Mouse (Mus musculus) heart, postnatal 0 days (tissue): ENCODE results near the gene Tmem52b. TPM values are rescaled to one million over a fixed set of nuclear protein-coding genes. Genes with fewer than 3 reads are reported as not detected.
"Not testable (repeated sequence)": the region's sequence is repeated elsewhere in the genome, so short reads cannot be mapped to it uniquely, and the experiment has no call there.

Source experiments
- ATAC-seq: fragments of 200-750 bp; cut with Nextera tagmentation; 2 replicates; pipeline ENCODE4 v1.8.0; 2017; ENCODE audit warnings: low read depth, moderate number of reproducible peaks, moderate library complexity; ENCODE audit not compliant: insufficient read depth
- DNase-seq: peaks from one replicate; pipeline ENCODE4 v3.0.0-alpha.2; 2016; ENCODE audit warnings: low spot score
- H3K27ac ChIP-seq: fragments of 300-500 bp; sonication (generic); 2 replicates; pipeline ENCODE4 v1.5.1; 2014; ENCODE audit warnings: low read depth, mild to moderate bottlenecking
- H3K27me3 ChIP-seq: fragments of 300-500 bp; sonication (generic); 2 replicates; pipeline ENCODE4 v1.6.1; 2014; ENCODE audit warnings: low read length, mixed read lengths; ENCODE audit not compliant: control insufficient read depth, insufficient read depth
- H3K36me3 ChIP-seq: fragments of 300-500 bp; sonication (generic); replicated peaks from 2 replicates; pipeline ENCODE4 v1.6.1; 2014; ENCODE audit warnings: low read length, mixed read lengths; ENCODE audit not compliant: control insufficient read depth, insufficient read depth
- H3K4me1 ChIP-seq: fragments of 300-500 bp; sonication (generic); 2 replicates; pipeline ENCODE4 v1.6.1; 2014; ENCODE audit warnings: antibody characterized with exemption; ENCODE audit not compliant: control insufficient read depth, insufficient read depth
- H3K4me2 ChIP-seq: fragments of 300-500 bp; sonication (generic); 2 replicates; pipeline ENCODE4 v1.6.1; 2014; ENCODE audit warnings: low read depth, mild to moderate bottlenecking, low read length, moderate library complexity
- H3K4me3 ChIP-seq: fragments of 300-500 bp; sonication (generic); 2 replicates; pipeline ENCODE4 v1.5.1; 2014; ENCODE audit warnings: low read depth, low read length
- H3K9ac ChIP-seq: fragments of 300-500 bp; sonication (generic); replicated peaks from 2 replicates; pipeline ENCODE4 v1.6.1; 2014; ENCODE audit warnings: low read depth, low read length, mixed read lengths
- H3K9me3 ChIP-seq: fragments of 300-500 bp; sonication (generic); replicated peaks from 2 replicates; pipeline ENCODE4 v1.6.1; 2016; ENCODE audit warnings: low read length; ENCODE audit not compliant: control insufficient read depth
- CTCF ChIP-seq: IDR thresholded peaks from 2 replicates; pipeline ENCODE4 v1.5.1; 2016; ENCODE audit warnings: antibody characterized with exemption, control low read depth, low read depth
- EP300 ChIP-seq: IDR thresholded peaks from 2 replicates; pipeline ENCODE4 v1.6.1; 2016; ENCODE audit warnings: antibody characterized with exemption, low read depth
- WGBS: fragments of 180-500 bp; shearing (Covaris S2); extraction: QIAGEN DNeasy Blood & Tissue Kit; methylation state at CpG from one replicate; pipeline ENCODE4 v1.1.7; 2014; 5-methylcytosine and 5-hydroxymethylcytosine counted together
- polyA plus RNA-seq: library from polyadenylated mRNA; unstranded; fragments of >200 nt; fragmentation: Nextera tagmentation; extraction: Ambion mirVana; gene quantifications from 2 replicates; pipeline ENCODE4 v1.2.1, GENCODE M21; 2015
- total RNA-seq: library from RNA; depleted of rRNA; stranded (reverse); fragments of >200 nt; gene quantifications from 2 replicates; pipeline ENCODE4 v1.2.3, GENCODE M21; 2014; ENCODE audit warnings: low replicate concordance

The Tmem52b gene
- total and polyA plus RNA-seq, 2 experiments from 2014 or later, result not detected

- H3K36me3 ChIP-seq, result no peaks in the 10 kb centered on the region
- ATAC-seq (no peak), DNase-seq (no peak)
- H3K9ac ChIP-seq, result no peak overlapping the region
- no peaks in the 10 kb centered on the region for H3K9me3 ChIP-seq
- WGBS, result 70% methylated on average over 4 of the region's 4 CpGs
- no peaks in the 10 kb centered on the region for H3K4me1 ChIP-seq
- H3K4me3 ChIP-seq, result no peak overlapping the region
- no peaks in the 10 kb centered on the region for H3K27me3 ChIP-seq
- no peak overlapping the region for H3K4me2 ChIP-seq
- no peak overlapping the region for H3K27ac ChIP-seq
- no peak for TF ChIP-seq EP300
- no peak for TF ChIP-seq CTCF
Measured at GRCm38 (mm10) chr6:129494924-129495323, 17.4 kb upstream of the Tmem52b start.

- TF ChIP-seq EP300, result no peak
- no peak for TF ChIP-seq CTCF
- no peaks in the 10 kb centered on the region for H3K4me1 ChIP-seq
- no peak overlapping the region for H3K4me3 ChIP-seq
- no peak for ATAC-seq
- 81% methylated on average over 3 of the region's 3 CpGs for WGBS
- no peaks in the 10 kb centered on the region for H3K27me3 ChIP-seq
- DNase-seq, result no peak
- H3K27ac ChIP-seq, result no peak overlapping the region
- H3K9me3 ChIP-seq, result no peaks in the 10 kb centered on the region
- no peak overlapping the region for H3K4me2 ChIP-seq
- H3K9ac ChIP-seq, result no peak overlapping the region
- no peaks in the 10 kb centered on the region for H3K36me3 ChIP-seq
Measured at GRCm38 (mm10) chr6:129497345-129498218, 14.8 kb upstream of the Tmem52b start.

GRCm38 (mm10) chr6:129499516-129499915 lies 12.8 kb upstream of the Tmem52b start:
- ATAC-seq, H3K27ac ChIP-seq, H3K4me1 ChIP-seq, H3K4me2 ChIP-seq, H3K9ac ChIP-seq, H3K9me3 ChIP-seq, DNase-seq, H3K36me3 ChIP-seq, H3K27me3 ChIP-seq, H3K4me3 ChIP-seq: not testable (repeated sequence)
- WGBS, result 73% methylated on average over 1 of the region's 1 CpGs

GRCm38 (mm10) chr6:129503471-129503870 lies 8.9 kb upstream of the Tmem52b start:
- ATAC-seq, result no peak

GRCm38 (mm10) chr6:129507024-129507423 lies 5.3 kb upstream of the Tmem52b start, which contains the start of gene Olr1:
TSS of gene Olr1 (minus strand) at chr6:129507165.
- no peaks in the 10 kb centered on the region for H3K27me3 ChIP-seq
- no peak within 1 kb of the TSS for H3K4me2 ChIP-seq
- no peaks in the 10 kb centered on the region; the same call in 1 of the 2 replicates for H3K9me3 ChIP-seq
- H3K4me1 ChIP-seq, result no peaks in the 10 kb centered on the region
- TF ChIP-seq CTCF, result no peak
- no peak for TF ChIP-seq EP300
- no peak within 1 kb of the TSS for H3K9ac ChIP-seq
- no peaks in the 10 kb centered on the region for H3K36me3 ChIP-seq
- DNase-seq (peak; percentile 52), ATAC-seq (no peak)
- no peak within 1 kb of the TSS for H3K4me3 ChIP-seq
- H3K27ac ChIP-seq, result no peak within 1 kb of the TSS
- 30% methylated on average over 9 of the region's 9 CpGs for WGBS

More at GRCm38 (mm10) chr6:129503471-129503870, 8.9 kb upstream of the Tmem52b start:
- H3K36me3 ChIP-seq, result no peaks in the 10 kb centered on the region
- WGBS, result 68% methylated on average over 2 of the region's 2 CpGs
- H3K9ac ChIP-seq, result no peak overlapping the region
- no peak overlapping the region for H3K4me2 ChIP-seq
- H3K4me3 ChIP-seq, result no peak overlapping the region
- TF ChIP-seq CTCF (no peak), EP300 (no peak)
- no peaks in the 10 kb centered on the region for H3K4me1 ChIP-seq
- no peaks in the 10 kb centered on the region for H3K27me3 ChIP-seq
- no peak overlapping the region for H3K27ac ChIP-seq
- H3K9me3 ChIP-seq, result no peaks in the 10 kb centered on the region; the same call in 1 of the 2 replicates
- no peak for DNase-seq
